Mouse (Mus musculus) lung, postnatal 0 days (tissue): ENCODE measurements at regions not wholly inside any gene's neighbourhood (a gene's known extent, or its start where the extent isn't known, plus 50 kb on each side); places are given as distances from the start of the nearest gene placed in this dataset.

Experiments used
- ATAC-seq: fragments of 200-750 bp; cut with Nextera tagmentation; 2 replicates; pipeline ENCODE4 v1.8.0; 2017; ENCODE audit warnings: moderate library complexity
- DNase-seq: peaks from one replicate; pipeline ENCODE4 v3.0.0-alpha.2; 2016; ENCODE audit warnings: low spot score
- H3K27ac ChIP-seq: fragments of 300-500 bp; sonication (generic); 2 replicates; pipeline ENCODE4 v1.5.1; 2014; ENCODE audit warnings: antibody characterized with exemption, mild to moderate bottlenecking, low read length, mixed read lengths
- H3K27me3 ChIP-seq: fragments of 300-500 bp; sonication (generic); replicated peaks from 2 replicates; pipeline ENCODE4 v1.6.1; 2014; ENCODE audit warnings: low read length, mixed read lengths; ENCODE audit not compliant: insufficient read depth
- H3K36me3 ChIP-seq: fragments of 300-500 bp; sonication (generic); 2 replicates; pipeline ENCODE4 v1.6.1; 2014; ENCODE audit warnings: low read length, mixed read lengths; ENCODE audit not compliant: insufficient read depth
- H3K4me1 ChIP-seq: fragments of 300-500 bp; sonication (generic); 2 replicates; pipeline ENCODE4 v1.6.1; 2014; ENCODE audit warnings: antibody characterized with exemption, low read depth, low read length, mixed read lengths; ENCODE audit not compliant: insufficient read depth
- H3K4me2 ChIP-seq: fragments of 300-500 bp; sonication (generic); replicated peaks from 2 replicates; pipeline ENCODE4 v1.6.1; 2014; ENCODE audit warnings: low read depth, mild to moderate bottlenecking, low read length, moderate library complexity, mixed read lengths
- H3K4me3 ChIP-seq: fragments of 300-500 bp; sonication (generic); 2 replicates; pipeline ENCODE4 v1.5.1; 2014; ENCODE audit warnings: low read depth, low read length
- H3K9ac ChIP-seq: fragments of 300-500 bp; sonication (generic); replicated peaks from 2 replicates; pipeline ENCODE4 v1.6.1; 2014; ENCODE audit warnings: low read depth, mild to moderate bottlenecking
- H3K9me3 ChIP-seq: fragments of 300-500 bp; sonication (generic); 2 replicates; pipeline ENCODE4 v1.6.1; 2016; ENCODE audit warnings: low read length, mixed read lengths
- CTCF ChIP-seq: IDR thresholded peaks from 2 replicates; pipeline ENCODE4 v1.5.1; 2016; ENCODE audit warnings: antibody characterized with exemption, mild to moderate bottlenecking
- EP300 ChIP-seq: IDR thresholded peaks from 2 replicates; pipeline ENCODE4 v1.6.1; 2016; ENCODE audit warnings: antibody characterized with exemption, mild to moderate bottlenecking, control low read depth
- WGBS: fragments of 180-500 bp; shearing (Covaris S2); extraction: QIAGEN DNeasy Blood & Tissue Kit; methylation state at CpG from one replicate; pipeline ENCODE4 v1.1.7; 2014; 5-methylcytosine and 5-hydroxymethylcytosine counted together

- TF ChIP-seq EP300 (no peak), CTCF (no peak)
- Histone ChIP-seq H3K4me2 (no peak overlapping the region), H3K4me1 (no peaks in the 10 kb centered on the region), H3K27me3 (no peaks in the 10 kb centered on the region), H3K4me3 (no peak overlapping the region), H3K27ac (no peak overlapping the region), H3K9me3 (no peaks in the 10 kb centered on the region), H3K9ac (no peak overlapping the region), H3K36me3 (no peaks in the 10 kb centered on the region)
- no peak for DNase-seq
- 58% methylated on average over 9 of the region's 9 CpGs for whole genome bisulfite sequencing
- no peak for ATAC-seq
These were observed 70.4 kb downstream of the Irx5 start for GRCm38 (mm10) chr8:92427801-92428200.

- TF ChIP-seq EP300 (no peak), CTCF (no peak)
- Histone ChIP-seq H3K9me3 (no peaks in the 10 kb centered on the region), H3K27ac (no peak overlapping the region), H3K27me3 (no peaks in the 10 kb centered on the region), H3K4me1 (no peaks in the 10 kb centered on the region), H3K4me3 (no peak overlapping the region), H3K4me2 (no peak overlapping the region), H3K36me3 (no peaks in the 10 kb centered on the region), H3K9ac (no peak overlapping the region)
- DNase-seq (no peak), ATAC-seq (no peak)
- WGBS: 69% methylated on average over 15 of the region's 15 CpGs
These were observed 79.7 kb downstream of the Irx5 start for GRCm38 (mm10) chr8:92437075-92437663.

- DNase-seq: peak; percentile 32
- Histone ChIP-seq H3K27me3 (no peaks in the 10 kb centered on the region), H3K4me2 (no peak overlapping the region), H3K27ac (no peak overlapping the region), H3K9ac (no peak overlapping the region), H3K4me3 (no peak overlapping the region), H3K9me3 (no peaks in the 10 kb centered on the region), H3K36me3 (no peaks in the 10 kb centered on the region), H3K4me1 (no peaks in the 10 kb centered on the region)
- peak; percentile 28; the same call in 1 of the 2 replicates for ATAC-seq
- WGBS: 36% methylated on average over 9 of the region's 9 CpGs
- TF ChIP-seq CTCF: peak; percentile 58
- TF ChIP-seq EP300: no peak
These were observed 80.9 kb downstream of the Irx5 start for GRCm38 (mm10) chr8:92438294-92438693.

GRCm38 (mm10) chr8:92439713-92440436 is 82.5 kb downstream of the Irx5 start:
- no peak for ATAC-seq
- Histone ChIP-seq H3K4me3 (no peak overlapping the region), H3K4me1 (no peaks in the 10 kb centered on the region), H3K9ac (no peak overlapping the region), H3K9me3 (no peaks in the 10 kb centered on the region), H3K36me3 (no peaks in the 10 kb centered on the region), H3K4me2 (no peak overlapping the region), H3K27me3 (no peaks in the 10 kb centered on the region), H3K27ac (no peak overlapping the region)
- DNase-seq: no peak
- TF ChIP-seq CTCF (no peak), EP300 (no peak)
- WGBS: 47% methylated on average over 9 of the region's 9 CpGs

- H3K9me3 ChIP-seq: no peaks in the 10 kb centered on the region
- H3K27ac ChIP-seq: no peak overlapping the region
- no peaks in the 10 kb centered on the region for H3K36me3 ChIP-seq
- no peaks in the 10 kb centered on the region for H3K27me3 ChIP-seq
- TF ChIP-seq CTCF: no peak
- no peak for TF ChIP-seq EP300
- DNase-seq (no peak), ATAC-seq (no peak)
- H3K4me1 ChIP-seq: no peaks in the 10 kb centered on the region
- H3K4me2 ChIP-seq: no peak overlapping the region
- WGBS: 37% methylated on average over 6 of the region's 6 CpGs
- H3K9ac ChIP-seq: no peak overlapping the region
- H3K4me3 ChIP-seq: no peak overlapping the region
These were observed 84.7 kb downstream of the Irx5 start for GRCm38 (mm10) chr8:92442086-92442485.

GRCm38 (mm10) chr8:92459291-92459690 is 101.9 kb downstream of the Irx5 start:
- H3K27me3 ChIP-seq: peaks cover 25% of the 10 kb centered on the region
- ATAC-seq: peak; percentile 66

More at GRCm38 (mm10) chr8:92459291-92459690, 101.9 kb downstream of the Irx5 start:
- H3K4me3 ChIP-seq: no peak overlapping the region
- H3K9me3 ChIP-seq: no peaks in the 10 kb centered on the region
- H3K4me2 ChIP-seq: no peak overlapping the region
- no peak for DNase-seq
- H3K9ac ChIP-seq: no peak overlapping the region
- no peaks in the 10 kb centered on the region for H3K36me3 ChIP-seq
- H3K27ac ChIP-seq: no peak overlapping the region
- no peaks in the 10 kb centered on the region for H3K4me1 ChIP-seq
- no peak for TF ChIP-seq EP300
- no peak for TF ChIP-seq CTCF
- 69% methylated on average over 5 of the region's 5 CpGs for WGBS
